Mouse (Mus musculus) intestine, embryonic 14.5 days (tissue): ENCODE data around the gene Kcnn3. TPM values are rescaled to one million over a fixed set of nuclear protein-coding genes. Genes with fewer than 3 reads are reported as not detected.
A peak's percentile ranks its signal among the peaks of the same experiment; 100 is the strongest.

Experiments used
- ATAC-seq: fragments of 200-750 bp; cut with Nextera tagmentation; replicated peaks from 2 replicates; pipeline ENCODE4 v1.8.0; 2017; ENCODE audit warnings: low read depth, moderate number of reproducible peaks, moderate TSS enrichment, moderate library complexity; ENCODE audit not compliant: low FRiP score, low TSS enrichment
- DNase-seq: peaks from one replicate; pipeline ENCODE4 v3.0.0-alpha.2; 2018; ENCODE audit warnings: low spot score
- H3K27ac ChIP-seq: fragments of 300-500 bp; sonication (generic); 2 replicates; pipeline ENCODE4 v1.5.1; 2014; ENCODE audit warnings: low read depth, mild to moderate bottlenecking, control low read depth
- H3K27me3 ChIP-seq: fragments of 300-500 bp; sonication (generic); replicated peaks from 2 replicates; pipeline ENCODE4 v1.6.1; 2014; ENCODE audit warnings: low read length, control low read depth; ENCODE audit not compliant: control insufficient read depth, insufficient read depth
- H3K36me3 ChIP-seq: fragments of 300-500 bp; sonication (generic); 2 replicates; pipeline ENCODE4 v1.6.1; 2014; ENCODE audit warnings: low read length, control low read depth; ENCODE audit not compliant: control insufficient read depth, insufficient read depth
- H3K4me1 ChIP-seq: fragments of 300-500 bp; sonication (generic); replicated peaks from 2 replicates; pipeline ENCODE4 v1.6.1; 2014; ENCODE audit warnings: low read length, control low read depth, mixed read lengths; ENCODE audit not compliant: control insufficient read depth, insufficient read depth
- H3K4me2 ChIP-seq: fragments of 300-500 bp; sonication (generic); 2 replicates; pipeline ENCODE4 v1.6.1; 2014; ENCODE audit warnings: low read length
- H3K4me3 ChIP-seq: fragments of 300-500 bp; sonication (generic); 2 replicates; pipeline ENCODE4 v1.5.1; 2014; ENCODE audit warnings: low read depth, low read length, control low read depth, mixed read lengths
- H3K9ac ChIP-seq: fragments of 300-500 bp; sonication (generic); 2 replicates; pipeline ENCODE4 v1.6.1; 2014; ENCODE audit warnings: mild to moderate bottlenecking, low read length
- H3K9me3 ChIP-seq: fragments of 300-500 bp; sonication (generic); 2 replicates; pipeline ENCODE4 v1.6.1; 2016; ENCODE audit warnings: low read length, control low read depth; ENCODE audit not compliant: control insufficient read depth
- WGBS: fragments of 180-500 bp; shearing (Covaris S2); extraction: QIAGEN DNeasy Blood & Tissue Kit; methylation state at CpG from one replicate; pipeline ENCODE4 v1.1.7; 2014; 5-methylcytosine and 5-hydroxymethylcytosine counted together
- polyA plus RNA-seq: library from polyadenylated mRNA; unstranded; fragments of >200 nt; fragmentation: Nextera tagmentation; extraction: Ambion mirVana; gene quantifications from 2 replicates; pipeline ENCODE4 v1.2.1, GENCODE M21; 2014

The Kcnn3 gene
- polyA plus RNA-seq, 1 experiment from 2014 or later, result 5.6 TPM

GRCm38 (mm10) chr3:89522450-89523128 is 2.6 kb downstream of the Kcnn3 start:
- Histone ChIP-seq H3K9me3 (no peaks in the 10 kb centered on the region), H3K4me3 (peak overlapping the region; percentile 48), H3K4me1 (peaks cover 37% of the 10 kb centered on the region)

GRCm38 (mm10) chr3:89526298-89527090 is 6.5 kb downstream of the Kcnn3 start:
- Histone ChIP-seq H3K36me3 (no peaks in the 10 kb centered on the region), H3K4me2 (no peak overlapping the region; the same call in 1 of the 2 replicates), H3K4me3 (no peak overlapping the region), H3K9me3 (no peaks in the 10 kb centered on the region), H3K4me1 (peaks cover 25% of the 10 kb centered on the region), H3K27me3 (peaks cover 5% of the 10 kb centered on the region; the same call in 1 of the 2 replicates), H3K27ac (0 out of 2 replicates have a peak overlapping the region, but pooled peaks have one; percentile 2), H3K9ac (no peak overlapping the region)
- no peak for DNase-seq
- WGBS, result 37% methylated on average over 17 of the region's 17 CpGs
- ATAC-seq, result peak; percentile 67

More at GRCm38 (mm10) chr3:89522450-89523128, 2.6 kb downstream of the Kcnn3 start:
- 0 out of 2 replicates have a peak overlapping the region, but pooled peaks have one; percentile 3 for H3K9ac ChIP-seq
- no peak for ATAC-seq
- H3K36me3 ChIP-seq, result no peaks in the 10 kb centered on the region
- no peak overlapping the region for H3K27ac ChIP-seq
- WGBS, result 28% methylated on average over 6 of the region's 6 CpGs
- peak overlapping the region; percentile 84 for H3K4me2 ChIP-seq
- H3K27me3 ChIP-seq, result peaks cover 11% of the 10 kb centered on the region; the same call in 1 of the 2 replicates
- DNase-seq, result no peak

GRCm38 (mm10) chr3:89529796-89530195 is 9.8 kb downstream of the Kcnn3 start:
- Histone ChIP-seq H3K27me3 (no peaks in the 10 kb centered on the region), H3K27ac (no peak overlapping the region), H3K4me2 (no peak overlapping the region), H3K4me3 (no peak overlapping the region), H3K4me1 (peaks cover 10% of the 10 kb centered on the region), H3K9ac (no peak overlapping the region), H3K9me3 (no peaks in the 10 kb centered on the region), H3K36me3 (no peaks in the 10 kb centered on the region)
- 91% methylated on average over 3 of the region's 3 CpGs for WGBS
- DNase-seq (no peak), ATAC-seq (no peak)

- Histone ChIP-seq H3K4me1 (0 out of 2 replicates have a peak, but pooled peaks cover 5% of the 10 kb centered on the region), H3K27me3 (no peaks in the 10 kb centered on the region), H3K4me2 (no peak overlapping the region), H3K27ac (no peak overlapping the region), H3K4me3 (no peak overlapping the region), H3K36me3 (no peaks in the 10 kb centered on the region), H3K9me3 (no peaks in the 10 kb centered on the region), H3K9ac (no peak overlapping the region)
- DNase-seq, result no peak
- WGBS, result 42% methylated on average over 6 of the region's 6 CpGs
- ATAC-seq, result no peak
These were observed 14.7 kb downstream of the Kcnn3 start for GRCm38 (mm10) chr3:89534566-89535097.

DNA sequence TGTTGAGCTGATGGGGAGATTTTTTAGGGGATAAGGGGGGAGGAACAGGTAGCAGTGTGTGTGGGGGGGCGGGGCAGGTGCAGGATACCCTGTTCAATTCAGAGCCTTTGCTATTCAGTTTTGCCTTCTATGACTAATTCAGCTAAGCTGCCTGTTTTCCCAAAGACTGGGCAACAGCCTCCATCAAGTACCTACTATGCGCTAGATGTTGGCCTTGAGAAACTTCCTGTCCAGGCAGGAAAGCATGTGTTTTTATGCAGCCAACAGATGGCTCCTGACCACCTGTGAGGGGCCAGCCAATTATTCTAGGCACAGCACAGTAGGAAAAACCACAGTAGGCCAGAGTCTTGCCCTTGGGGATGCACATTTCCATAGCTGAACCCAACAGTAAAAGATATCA is 15.2 kb downstream of the Kcnn3 start:
- 96% methylated on average over 2 of the region's 2 CpGs for WGBS
- no peaks in the 10 kb centered on the region for H3K9me3 ChIP-seq
- ATAC-seq (no peak), DNase-seq (no peak)
- no peak overlapping the region for H3K4me3 ChIP-seq
- no peaks in the 10 kb centered on the region for H3K36me3 ChIP-seq
- no peak overlapping the region for H3K27ac ChIP-seq
- H3K9ac ChIP-seq, result no peak overlapping the region
- H3K4me2 ChIP-seq, result no peak overlapping the region
- 0 out of 2 replicates have a peak, but pooled peaks cover 5% of the 10 kb centered on the region for H3K4me1 ChIP-seq
- no peaks in the 10 kb centered on the region for H3K27me3 ChIP-seq

GRCm38 (mm10) chr3:89539036-89539739 is 19.2 kb downstream of the Kcnn3 start:
- Histone ChIP-seq H3K27me3 (no peaks in the 10 kb centered on the region), H3K4me3 (no peak overlapping the region), H3K4me1 (peaks cover 11% of the 10 kb centered on the region), H3K4me2 (no peak overlapping the region), H3K9me3 (no peaks in the 10 kb centered on the region), H3K9ac (no peak overlapping the region), H3K36me3 (no peaks in the 10 kb centered on the region), H3K27ac (no peak overlapping the region)
- 80% methylated on average over 10 of the region's 10 CpGs for WGBS
- no peak for ATAC-seq
- DNase-seq, result no peak

DNA sequence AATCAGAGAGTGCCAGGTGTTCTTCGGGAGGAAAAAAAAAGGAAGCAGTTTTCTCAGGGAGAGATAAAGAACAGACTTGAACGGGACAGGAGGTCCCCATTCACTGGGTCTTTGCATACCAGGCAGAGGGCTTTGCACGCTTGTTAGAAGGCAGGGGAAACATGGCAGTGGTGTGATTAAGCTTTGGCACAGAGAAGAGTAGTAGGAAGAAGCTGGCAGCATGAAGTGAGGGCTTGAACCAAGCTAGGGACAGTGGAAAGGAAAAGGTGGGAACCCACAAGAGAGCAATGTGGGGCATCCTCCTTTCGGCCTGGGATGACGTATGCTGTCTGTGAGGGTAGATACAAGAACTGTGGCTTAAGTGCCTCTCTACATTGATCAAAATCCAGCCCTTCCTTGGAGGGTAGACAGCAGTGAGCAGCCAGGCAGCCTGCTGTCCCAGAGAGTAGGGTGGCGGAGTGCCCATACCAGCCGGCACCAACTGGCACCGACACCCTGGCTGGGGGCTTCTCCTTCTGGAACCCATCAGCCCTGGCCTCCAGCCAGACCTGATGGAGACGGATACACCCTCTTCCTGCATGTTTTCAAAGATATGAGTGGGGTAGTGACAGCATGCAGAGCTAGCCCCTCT is 19.9 kb downstream of the Kcnn3 start:
- no peak for ATAC-seq
- Histone ChIP-seq H3K27ac (no peak overlapping the region), H3K27me3 (no peaks in the 10 kb centered on the region), H3K36me3 (no peaks in the 10 kb centered on the region), H3K9ac (no peak overlapping the region), H3K4me3 (no peak overlapping the region), H3K4me2 (no peak overlapping the region), H3K4me1 (peaks cover 11% of the 10 kb centered on the region), H3K9me3 (no peaks in the 10 kb centered on the region)
- DNase-seq, result no peak
- 68% methylated on average over 9 of the region's 9 CpGs for WGBS

DNA sequence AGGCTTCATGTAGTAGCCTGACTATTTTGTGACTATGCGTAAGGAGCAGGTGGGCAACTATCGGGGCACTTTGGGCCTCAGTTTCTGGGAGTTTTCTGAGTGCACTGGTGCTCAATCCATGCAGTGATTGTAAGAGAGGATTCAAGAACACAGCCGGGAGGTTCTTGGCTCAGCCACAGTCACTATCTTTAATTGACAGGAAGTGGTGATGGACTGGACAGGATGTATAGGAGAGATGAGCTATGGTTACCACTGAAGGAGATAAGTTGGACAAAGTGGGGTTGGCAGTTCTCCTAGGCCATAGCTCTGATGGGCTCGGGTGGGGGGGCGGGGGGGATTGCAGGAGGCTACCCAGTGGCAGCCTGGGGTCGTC is 20.4 kb downstream of the Kcnn3 start:
- no peaks in the 10 kb centered on the region for H3K36me3 ChIP-seq
- no peak overlapping the region for H3K27ac ChIP-seq
- DNase-seq (no peak), ATAC-seq (no peak)
- H3K27me3 ChIP-seq, result no peaks in the 10 kb centered on the region
- H3K9me3 ChIP-seq, result no peaks in the 10 kb centered on the region
- no peak overlapping the region for H3K4me3 ChIP-seq
- WGBS, result 79% methylated on average over 6 of the region's 6 CpGs
- no peak overlapping the region for H3K4me2 ChIP-seq
- H3K4me1 ChIP-seq, result peaks cover 9% of the 10 kb centered on the region
- no peak overlapping the region for H3K9ac ChIP-seq
